Comparison of ENCODE assay signal across 8 mouse cellular contexts in genomic region chr11:72440597-72440964, GRCm38 (mm10). TPM values are rescaled to one million over a fixed set of nuclear protein-coding genes. Genes with fewer than 3 reads are reported as not detected.
DNase-seq lines count a peak whose midpoint lies in the region; ATAC-seq and TF ChIP-seq lines count a peak whose summit lies in the region.
"Not testable (repeated sequence)": the region's sequence is repeated elsewhere in the genome, so short reads cannot be mapped to it uniquely, and the experiment has no call there.

No protein-coding gene starts in this region.

- not testable (repeated sequence) for H3K9me3 ChIP-seq in G1E (replicated peaks); embryonic facial prominence, embryonic 15.5 days (replicated peaks); heart, embryonic 11.5 days (replicated peaks; ENCODE audit: control insufficient read depth, low read length); hindbrain, postnatal 0 days (ENCODE audit: low read length); limb, embryonic 11.5 days (ENCODE audit: control insufficient read depth, low read length); lung, embryonic 14.5 days (ENCODE audit: low read depth, low read length)

- H3K27me3 ChIP-seq in G1E (ENCODE audit: insufficient read depth, low read length) = peaks cover 23% of the 10 kb centered on the region
- not testable (repeated sequence) for H3K27me3 ChIP-seq in embryonic facial prominence, embryonic 15.5 days; heart, embryonic 11.5 days (ENCODE audit: control insufficient read depth, insufficient read depth, low read length); hindbrain, postnatal 0 days (ENCODE audit: insufficient read depth, low read length); limb, embryonic 11.5 days (ENCODE audit: control insufficient read depth, insufficient read depth, low read length); lung, embryonic 14.5 days (ENCODE audit: insufficient read depth, low read length); myocyte (ENCODE audit: control insufficient read depth, insufficient read depth, insufficient read length); thymus, adult 2 months (ENCODE audit: control insufficient read depth, insufficient read depth, low read length)

- H3K27ac ChIP-seq in embryonic facial prominence, embryonic 15.5 days (replicated peaks) = peak overlapping the region; percentile 93
- H3K27ac ChIP-seq in heart, embryonic 11.5 days (ENCODE audit: low read depth, low read length) = peak overlapping the region; percentile 68
- H3K27ac ChIP-seq in hindbrain, postnatal 0 days = peak overlapping the region; percentile 85
- H3K27ac ChIP-seq in limb, embryonic 11.5 days (replicated peaks; ENCODE audit: low read depth, low read length) = peak overlapping the region; percentile 82
- peak overlapping the region; percentile 92 for H3K27ac ChIP-seq in lung, embryonic 14.5 days (ENCODE audit: low read depth)
- H3K27ac ChIP-seq in thymus, adult 2 months (ENCODE audit: control insufficient read depth, insufficient read depth, low read length) = not testable (repeated sequence)

- not testable (repeated sequence) for TF ChIP-seq CTCF in G1E (IDR thresholded peaks at IDR 0.05; ENCODE audit: low read depth, low read length); hindbrain, postnatal 0 days (IDR thresholded peaks at IDR 0.05; ENCODE audit: low read depth); lung, embryonic 14.5 days (IDR thresholded peaks at IDR 0.05; ENCODE audit: low read depth); thymus, adult 2 months (IDR thresholded peaks at IDR 0.05; ENCODE audit: borderline replicate concordance, control insufficient read depth, extremely low read depth, insufficient read depth, low read length, poor library complexity)

- H3K36me3 ChIP-seq in G1E (replicated peaks) (peaks cover 37% of the 10 kb centered on the region), myocyte (ENCODE audit: control insufficient read depth, insufficient read depth) (peaks cover 15% of the 10 kb centered on the region)
- peaks cover 33% of the 10 kb centered on the region for H3K36me3 ChIP-seq in embryonic facial prominence, embryonic 15.5 days
- peaks cover 24% of the 10 kb centered on the region for H3K36me3 ChIP-seq in heart, embryonic 11.5 days (ENCODE audit: control insufficient read depth, insufficient read depth, low read length)
- H3K36me3 ChIP-seq in hindbrain, postnatal 0 days (ENCODE audit: insufficient read depth, low read length) = peaks cover 27% of the 10 kb centered on the region
- H3K36me3 ChIP-seq in limb, embryonic 11.5 days (ENCODE audit: control insufficient read depth, insufficient read depth, low read length) = peaks cover 23% of the 10 kb centered on the region
- H3K36me3 ChIP-seq in lung, embryonic 14.5 days (ENCODE audit: insufficient read depth) = peaks cover 35% of the 10 kb centered on the region
- H3K36me3 ChIP-seq in thymus, adult 2 months (ENCODE audit: control insufficient read depth, insufficient read depth, low read length) = not testable (repeated sequence)

- WGBS in embryonic facial prominence, embryonic 15.5 days = 40% methylated on average over 6 of the region's 6 CpGs
- WGBS in heart, embryonic 11.5 days (ENCODE audit: insufficient replicate concordance) = 37% methylated on average over 6 of the region's 6 CpGs
- WGBS in hindbrain, postnatal 0 days = 37% methylated on average over 6 of the region's 6 CpGs
- WGBS in limb, embryonic 11.5 days = 49% methylated on average over 6 of the region's 6 CpGs
- 40% methylated on average over 6 of the region's 6 CpGs for WGBS in lung, embryonic 14.5 days
- WGBS in thymus, adult 2 months = 40% methylated on average over 6 of the region's 6 CpGs

- peak overlapping the region; percentile 87 for H3K4me2 ChIP-seq in embryonic facial prominence, embryonic 15.5 days (replicated peaks)
- H3K4me2 ChIP-seq in heart, embryonic 11.5 days = peak overlapping the region; percentile 90
- peak overlapping the region; percentile 96 for H3K4me2 ChIP-seq in hindbrain, postnatal 0 days (ENCODE audit: low read depth, low read length)
- peak overlapping the region; percentile 85 for H3K4me2 ChIP-seq in limb, embryonic 11.5 days (ENCODE audit: low read depth, severe bottlenecking)
- peak overlapping the region; percentile 96 for H3K4me2 ChIP-seq in lung, embryonic 14.5 days
- peak overlapping the region; percentile 89 for H3K4me2 ChIP-seq in myocyte (ENCODE audit: low read depth)

- H3K4me1 ChIP-seq in G1E (ENCODE audit: insufficient read depth, low read depth, low read length) = peaks cover 41% of the 10 kb centered on the region
- peaks cover 21% of the 10 kb centered on the region for H3K4me1 ChIP-seq in embryonic facial prominence, embryonic 15.5 days
- H3K4me1 ChIP-seq in heart, embryonic 11.5 days (ENCODE audit: control insufficient read depth, insufficient read depth, low read length); hindbrain, postnatal 0 days (ENCODE audit: insufficient read depth, low read length); limb, embryonic 11.5 days (ENCODE audit: control insufficient read depth, insufficient read depth, low read length); lung, embryonic 14.5 days (ENCODE audit: insufficient read depth); thymus, adult 2 months (replicated peaks; ENCODE audit: control insufficient read depth, insufficient read depth, low read length): not testable (repeated sequence)

- TF ChIP-seq POLR2A in myocyte (IDR thresholded peaks at IDR 0.05; ENCODE audit: insufficient read length, low read depth); thymus, adult 2 months (IDR thresholded peaks at IDR 0.05; ENCODE audit: control insufficient read depth, extremely low read depth, insufficient read depth, low read length, poor library complexity): not testable (repeated sequence)

- H3K4me3 ChIP-seq in G1E (ENCODE audit: low read depth, low read length) (peak overlapping the region; percentile 97), myocyte (peak overlapping the region; percentile 97)
- H3K4me3 ChIP-seq in embryonic facial prominence, embryonic 15.5 days (replicated peaks) = peak overlapping the region; percentile 74
- peak overlapping the region; percentile 86 for H3K4me3 ChIP-seq in heart, embryonic 11.5 days (ENCODE audit: low read depth, low read length)
- peak overlapping the region; percentile 74 for H3K4me3 ChIP-seq in hindbrain, postnatal 0 days (ENCODE audit: low read length)
- H3K4me3 ChIP-seq in limb, embryonic 11.5 days (ENCODE audit: low read depth, low read length) = peak overlapping the region; percentile 66
- peak overlapping the region; percentile 92 for H3K4me3 ChIP-seq in lung, embryonic 14.5 days (ENCODE audit: low read depth, low read length)
- H3K4me3 ChIP-seq in thymus, adult 2 months (ENCODE audit: control insufficient read depth, insufficient read depth, low read length) = peak overlapping the region; percentile 74; the same call in 1 of the 2 replicates

- DNase-seq in G1E (ENCODE audit: low spot score); hindbrain, postnatal 0 days (ENCODE audit: low spot score); limb, embryonic 11.5 days (ENCODE audit: low spot score); lung, embryonic 14.5 days; thymus, adult 2 months: not testable (repeated sequence)

- peaks cover 21% of the 10 kb centered on the region for H3K79me2 ChIP-seq in myocyte (ENCODE audit: control insufficient read depth, insufficient read depth)

- H3ac ChIP-seq in myocyte (ENCODE audit: control insufficient read depth, insufficient read length) = not testable (repeated sequence)

- peak overlapping the region; percentile 88 for H3K9ac ChIP-seq in embryonic facial prominence, embryonic 15.5 days
- peak overlapping the region; percentile 88 for H3K9ac ChIP-seq in heart, embryonic 11.5 days (ENCODE audit: low read depth, low read length)
- H3K9ac ChIP-seq in hindbrain, postnatal 0 days (replicated peaks; ENCODE audit: low read length) = peak overlapping the region; percentile 82
- H3K9ac ChIP-seq in limb, embryonic 11.5 days (ENCODE audit: low read length) = peak overlapping the region; percentile 63
- peak overlapping the region; percentile 89 for H3K9ac ChIP-seq in lung, embryonic 14.5 days

- ATAC-seq in G1E (ENCODE audit: extremely low read depth, insufficient number of reproducible peaks, low FRiP score, poor library complexity, severe bottlenecking); embryonic facial prominence, embryonic 15.5 days (ENCODE audit: insufficient number of reproducible peaks, low FRiP score, low TSS enrichment, low read depth); heart, embryonic 11.5 days (replicated peaks; ENCODE audit: insufficient number of reproducible peaks, low FRiP score, low TSS enrichment); hindbrain, postnatal 0 days; limb, embryonic 11.5 days (ENCODE audit: insufficient number of reproducible peaks, low FRiP score, low TSS enrichment, low read depth): not testable (repeated sequence)
- 0 out of 2 replicates have a peak, but pooled peaks have one; percentile 40 for ATAC-seq in lung, embryonic 14.5 days (ENCODE audit: insufficient read depth)

RNA-seq across cellular contexts. Expression of gene Mybbp1a, which starts 0.6 kb away (rescaled TPM):
- total RNA-seq in G1E (2014; fragmentation: Nextera tagmentation) = 496 and 593 TPM in 2 replicates
- total RNA-seq in G1E (2017) = 96.8 and 125 TPM in 2 replicates
- polyA plus RNA-seq in G1E (2012) = 195 and 253 TPM in 2 replicates
- 123 and 138 TPM in 2 replicates for polyA plus RNA-seq in embryonic facial prominence, embryonic 15.5 days (2015; fragmentation: Nextera tagmentation; extraction: Ambion mirVana)
- polyA plus RNA-seq in heart, embryonic 11.5 days (2014; fragmentation: Nextera tagmentation; extraction: Ambion mirVana) = 93.8 and 101 TPM in 2 replicates
- 28.0 and 36.1 TPM in 2 replicates for total RNA-seq in hindbrain, postnatal 0 days (2014; rRNA removed)
- 61.5 and 68.7 TPM in 2 replicates for polyA plus RNA-seq in hindbrain, postnatal 0 days (2015; fragmentation: Nextera tagmentation; extraction: Ambion mirVana)
- polyA plus RNA-seq in limb, embryonic 11.5 days (2014; fragmentation: Nextera tagmentation; extraction: Ambion mirVana) = 175 and 192 TPM in 2 replicates
- 157 and 161 TPM in 2 replicates for polyA plus RNA-seq in lung, embryonic 14.5 days (2014; fragmentation: Nextera tagmentation; extraction: Ambion mirVana)
- 138 TPM for polyA plus RNA-seq in myocyte (2012; fragmentation: generic; extraction: Trizol)
- polyA plus RNA-seq in thymus, adult 2 months (2012; rRNA removed) = 57.1 and 67.8 TPM in 2 replicates

RNA-seq across cellular contexts. Expression of gene Ggt6, which starts 5.3 kb away (rescaled TPM):
- total RNA-seq in G1E (2014; fragmentation: Nextera tagmentation) (not detected in 2 replicates), G1E (2017) (0.05 TPM in 1 of 2 replicates, not detected in the other)
- polyA plus RNA-seq in G1E (2012) (not detected in 2 replicates), myocyte (2012; fragmentation: generic; extraction: Trizol) (not detected)
- polyA plus RNA-seq in embryonic facial prominence, embryonic 15.5 days (2015; fragmentation: Nextera tagmentation; extraction: Ambion mirVana) = 6.3 and 7.0 TPM in 2 replicates
- not detected in 2 replicates for polyA plus RNA-seq in heart, embryonic 11.5 days (2014; fragmentation: Nextera tagmentation; extraction: Ambion mirVana)
- total RNA-seq in hindbrain, postnatal 0 days (2014; rRNA removed) = not detected in 2 replicates
- polyA plus RNA-seq in hindbrain, postnatal 0 days (2015; fragmentation: Nextera tagmentation; extraction: Ambion mirVana) = not detected in 2 replicates
- not detected in 2 replicates for polyA plus RNA-seq in limb, embryonic 11.5 days (2014; fragmentation: Nextera tagmentation; extraction: Ambion mirVana)
- not detected in 2 replicates for polyA plus RNA-seq in lung, embryonic 14.5 days (2014; fragmentation: Nextera tagmentation; extraction: Ambion mirVana)
- polyA plus RNA-seq in thymus, adult 2 months (2012; rRNA removed) = 4.0 and 4.3 TPM in 2 replicates

RNA-seq across cellular contexts. Expression of gene Smtnl2, which starts 29.1 kb away (rescaled TPM):
- total RNA-seq in G1E (2014; fragmentation: Nextera tagmentation) (not detected in 2 replicates), G1E (2017) (0.06 and 0.11 TPM in 2 replicates)
- polyA plus RNA-seq in G1E (2012) (not detected in 2 replicates), myocyte (2012; fragmentation: generic; extraction: Trizol) (2.0 TPM)
- polyA plus RNA-seq in embryonic facial prominence, embryonic 15.5 days (2015; fragmentation: Nextera tagmentation; extraction: Ambion mirVana) = 58.8 and 64.3 TPM in 2 replicates
- 107 and 123 TPM in 2 replicates for polyA plus RNA-seq in heart, embryonic 11.5 days (2014; fragmentation: Nextera tagmentation; extraction: Ambion mirVana)
- total RNA-seq in hindbrain, postnatal 0 days (2014; rRNA removed) = 13.0 and 19.1 TPM in 2 replicates
- 8.7 and 9.7 TPM in 2 replicates for polyA plus RNA-seq in hindbrain, postnatal 0 days (2015; fragmentation: Nextera tagmentation; extraction: Ambion mirVana)
- 12.2 and 13.2 TPM in 2 replicates for polyA plus RNA-seq in limb, embryonic 11.5 days (2014; fragmentation: Nextera tagmentation; extraction: Ambion mirVana)
- polyA plus RNA-seq in lung, embryonic 14.5 days (2014; fragmentation: Nextera tagmentation; extraction: Ambion mirVana) = 107 and 122 TPM in 2 replicates
- polyA plus RNA-seq in thymus, adult 2 months (2012; rRNA removed) = 1.7 and 2.7 TPM in 2 replicates

RNA-seq across cellular contexts. Expression of gene Spns2, which starts 49.1 kb away (rescaled TPM):
- total RNA-seq in G1E (2014; fragmentation: Nextera tagmentation) (129 and 145 TPM in 2 replicates), G1E (2017) (29.3 and 40.8 TPM in 2 replicates)
- polyA plus RNA-seq in G1E (2012) (69.2 and 113 TPM in 2 replicates), myocyte (2012; fragmentation: generic; extraction: Trizol) (0.10 TPM)
- 11.8 and 12.0 TPM in 2 replicates for polyA plus RNA-seq in embryonic facial prominence, embryonic 15.5 days (2015; fragmentation: Nextera tagmentation; extraction: Ambion mirVana)
- polyA plus RNA-seq in heart, embryonic 11.5 days (2014; fragmentation: Nextera tagmentation; extraction: Ambion mirVana) = 4.0 and 4.6 TPM in 2 replicates
- total RNA-seq in hindbrain, postnatal 0 days (2014; rRNA removed) = 58.5 and 66.0 TPM in 2 replicates
- 7.0 and 7.2 TPM in 2 replicates for polyA plus RNA-seq in hindbrain, postnatal 0 days (2015; fragmentation: Nextera tagmentation; extraction: Ambion mirVana)
- 1.9 and 2.1 TPM in 2 replicates for polyA plus RNA-seq in limb, embryonic 11.5 days (2014; fragmentation: Nextera tagmentation; extraction: Ambion mirVana)
- polyA plus RNA-seq in lung, embryonic 14.5 days (2014; fragmentation: Nextera tagmentation; extraction: Ambion mirVana) = 7.5 and 8.5 TPM in 2 replicates
- 8.9 and 10.6 TPM in 2 replicates for polyA plus RNA-seq in thymus, adult 2 months (2012; rRNA removed)
